Mouse (Mus musculus): Measurements from ENCODE around the gene Rd3. TPM values are rescaled to one million over a fixed set of nuclear protein-coding genes. Genes with fewer than 3 reads are reported as not detected.

Rd3 gene
- polyA plus RNA-seq, 1 experiment from 2014 or later, result 0.27 TPM

DNA sequence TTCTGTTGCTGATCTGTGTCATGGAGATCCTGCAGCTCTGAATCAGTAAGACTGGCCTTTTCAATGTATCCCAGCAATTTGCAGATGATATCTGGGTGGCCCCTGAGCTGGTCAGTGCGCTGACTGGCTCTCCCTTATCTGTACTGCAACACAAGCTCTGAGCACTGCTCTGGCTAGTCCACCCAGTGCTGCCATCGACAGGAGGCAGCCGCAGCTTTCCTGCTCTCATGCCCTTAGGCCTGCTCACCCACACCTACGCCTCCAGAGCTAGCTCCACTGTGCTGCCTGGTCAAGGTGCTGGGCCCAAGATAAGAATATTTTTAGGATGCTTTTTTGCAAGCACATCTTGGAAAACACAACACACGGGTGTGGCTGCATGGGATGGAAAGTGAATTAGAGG is 17.3 kb downstream of the Rd3 start:
- Histone ChIP-seq H3K9me3 (ENCODE audit: control insufficient read depth, low read length) (peaks cover 3% of the 10 kb centered on the region), H3K4me2 (replicated peaks; ENCODE audit: low read depth, low read length) (no peak overlapping the region), H3K27me3 (ENCODE audit: control insufficient read depth, insufficient read depth, low read length) (no peaks in the 10 kb centered on the region), H3K27ac (ENCODE audit: low read depth, low read length) (no peak overlapping the region), H3K9ac (ENCODE audit: low read depth, low read length) (no peak overlapping the region), H3K36me3 (ENCODE audit: control insufficient read depth, insufficient read depth, low read length) (peaks cover 10% of the 10 kb centered on the region), H3K4me1 (ENCODE audit: control insufficient read depth, insufficient read depth, low read length) (peaks cover 6% of the 10 kb centered on the region; the same call in 1 of the 2 replicates), H3K4me3 (ENCODE audit: low read length) (no peak overlapping the region)
- WGBS, result 81% methylated on average over 5 of the region's 5 CpGs
- ATAC-seq (ENCODE audit: low FRiP score, low TSS enrichment), result no peak

DNA sequence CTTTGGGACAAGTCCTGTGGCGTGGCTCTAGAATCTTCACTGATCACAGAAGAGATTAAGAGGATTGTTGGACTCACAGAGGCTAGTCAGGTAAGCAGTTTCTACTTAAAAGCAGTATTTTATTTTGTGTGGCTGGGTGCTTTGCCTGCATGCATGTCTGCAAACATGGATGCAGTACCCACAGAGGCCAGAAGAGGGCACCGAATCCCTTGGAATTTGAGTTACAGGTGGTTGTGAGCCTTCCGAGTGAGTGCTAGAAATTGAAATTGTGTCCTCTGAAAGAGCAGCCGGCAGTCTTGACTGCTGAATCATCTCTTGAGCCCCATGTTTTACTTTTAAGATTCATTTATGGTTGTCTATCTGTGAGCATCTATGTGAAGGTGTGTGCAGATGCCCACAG is 18.3 kb downstream of the Rd3 start:
- Histone ChIP-seq H3K4me1 (ENCODE audit: control insufficient read depth, insufficient read depth, low read length) (peaks cover 6% of the 10 kb centered on the region; the same call in 1 of the 2 replicates), H3K9ac (ENCODE audit: low read depth, low read length) (no peak overlapping the region), H3K4me2 (replicated peaks; ENCODE audit: low read depth, low read length) (no peak overlapping the region), H3K9me3 (ENCODE audit: control insufficient read depth, low read length) (peaks cover 3% of the 10 kb centered on the region), H3K27me3 (ENCODE audit: control insufficient read depth, insufficient read depth, low read length) (no peaks in the 10 kb centered on the region), H3K27ac (ENCODE audit: low read depth, low read length) (no peak overlapping the region), H3K36me3 (ENCODE audit: control insufficient read depth, insufficient read depth, low read length) (peaks cover 13% of the 10 kb centered on the region), H3K4me3 (ENCODE audit: low read length) (no peak overlapping the region)
- 69% methylated on average over 4 of the region's 4 CpGs for WGBS
- no peak for ATAC-seq (ENCODE audit: low FRiP score, low TSS enrichment)

DNA sequence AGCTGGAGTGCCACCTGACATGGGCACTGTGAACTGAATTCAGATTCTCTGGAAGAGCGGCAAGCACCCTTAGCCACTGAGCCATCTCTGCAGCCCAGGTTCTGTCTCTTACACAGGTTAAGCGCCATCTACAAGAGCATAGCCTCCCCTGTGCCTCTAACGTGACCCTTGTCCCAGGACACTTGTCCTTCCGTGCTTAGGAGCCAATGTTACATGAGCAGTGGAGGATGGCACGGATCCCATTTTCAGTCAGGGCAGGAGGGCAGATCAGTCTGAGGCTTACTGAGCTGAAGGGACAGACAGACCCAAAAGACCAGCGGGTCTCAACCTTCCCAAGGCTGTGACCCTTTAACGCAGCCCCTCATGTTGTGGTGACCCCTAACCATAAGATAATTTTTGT is 18.7 kb downstream of the Rd3 start:
- H3K36me3 ChIP-seq (ENCODE audit: control insufficient read depth, insufficient read depth, low read length), result peaks cover 17% of the 10 kb centered on the region
- no peak overlapping the region for H3K9ac ChIP-seq (ENCODE audit: low read depth, low read length)
- no peak overlapping the region for H3K4me2 ChIP-seq (replicated peaks; ENCODE audit: low read depth, low read length)
- H3K9me3 ChIP-seq (ENCODE audit: control insufficient read depth, low read length), result peaks cover 3% of the 10 kb centered on the region
- WGBS, result 88% methylated on average over 7 of the region's 7 CpGs
- peaks cover 6% of the 10 kb centered on the region; the same call in 1 of the 2 replicates for H3K4me1 ChIP-seq (ENCODE audit: control insufficient read depth, insufficient read depth, low read length)
- H3K4me3 ChIP-seq (ENCODE audit: low read length), result no peak overlapping the region
- no peak for ATAC-seq (ENCODE audit: low FRiP score, low TSS enrichment)
- H3K27ac ChIP-seq (ENCODE audit: low read depth, low read length), result no peak overlapping the region
- no peaks in the 10 kb centered on the region for H3K27me3 ChIP-seq (ENCODE audit: control insufficient read depth, insufficient read depth, low read length)

DNA sequence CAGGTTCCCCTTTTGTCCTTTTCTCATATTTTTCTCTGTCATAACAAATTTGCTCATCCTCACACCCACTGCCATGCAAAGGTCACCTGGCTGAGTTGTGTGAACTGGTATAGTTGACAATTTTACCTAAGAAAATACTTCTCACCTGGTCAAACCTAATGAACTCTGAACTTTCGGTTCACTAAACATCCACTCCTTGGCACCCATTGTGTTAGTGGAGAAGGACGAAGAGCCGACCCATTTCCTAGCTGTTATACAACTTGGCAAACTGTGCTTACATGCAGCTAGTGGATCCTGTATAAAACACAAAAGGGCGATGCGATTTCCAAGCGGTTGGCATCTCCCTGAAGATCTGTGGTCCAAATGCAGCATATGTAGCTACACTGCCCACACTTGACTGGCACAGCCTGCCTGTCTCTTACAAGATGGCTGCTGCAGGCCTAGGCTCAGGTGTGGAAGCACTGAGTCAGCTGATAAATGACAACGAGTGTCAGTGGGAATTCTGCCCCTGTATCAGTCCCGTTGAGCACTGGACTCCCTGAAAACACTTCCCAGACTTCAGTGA is 19.5 kb downstream of the Rd3 start:
- H3K27ac ChIP-seq (ENCODE audit: low read depth, low read length), result no peak overlapping the region
- H3K9me3 ChIP-seq (ENCODE audit: control insufficient read depth, low read length), result peaks cover 3% of the 10 kb centered on the region
- H3K36me3 ChIP-seq (ENCODE audit: control insufficient read depth, insufficient read depth, low read length), result peaks cover 19% of the 10 kb centered on the region
- 89% methylated on average over 8 of the region's 8 CpGs for WGBS
- H3K27me3 ChIP-seq (ENCODE audit: control insufficient read depth, insufficient read depth, low read length), result no peaks in the 10 kb centered on the region
- no peak overlapping the region for H3K4me3 ChIP-seq (ENCODE audit: low read length)
- H3K9ac ChIP-seq (ENCODE audit: low read depth, low read length), result no peak overlapping the region
- H3K4me2 ChIP-seq (replicated peaks; ENCODE audit: low read depth, low read length), result no peak overlapping the region
- H3K4me1 ChIP-seq (ENCODE audit: control insufficient read depth, insufficient read depth, low read length), result peaks cover 6% of the 10 kb centered on the region; the same call in 1 of the 2 replicates
- ATAC-seq (ENCODE audit: low FRiP score, low TSS enrichment), result no peak

DNA sequence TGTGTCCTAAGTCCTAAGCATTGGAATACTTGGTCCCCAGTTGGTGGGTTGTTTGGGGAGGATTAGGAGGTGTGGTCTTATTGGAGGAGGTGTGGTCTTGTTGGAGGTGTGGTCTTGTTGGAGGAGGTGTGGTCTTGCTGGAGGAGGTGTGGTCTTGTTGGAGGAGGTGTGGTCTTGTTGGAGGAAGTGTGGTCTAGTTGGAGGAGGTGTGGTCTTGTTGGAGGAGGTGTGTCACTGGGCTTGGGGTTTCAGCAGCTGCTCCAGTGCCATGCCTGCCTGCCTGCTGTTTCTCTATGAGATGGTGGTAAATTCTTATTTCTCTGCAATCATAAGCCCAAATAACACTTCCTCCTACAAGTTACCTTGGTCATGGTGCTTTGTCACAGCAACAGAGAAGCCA is 21.9 kb downstream of the Rd3 start:
- H3K4me2 ChIP-seq (replicated peaks; ENCODE audit: low read depth, low read length), result no peak overlapping the region
- H3K4me1 ChIP-seq (ENCODE audit: control insufficient read depth, insufficient read depth, low read length), result no peaks in the 10 kb centered on the region
- peaks cover 19% of the 10 kb centered on the region for H3K36me3 ChIP-seq (ENCODE audit: control insufficient read depth, insufficient read depth, low read length)
- H3K9ac ChIP-seq (ENCODE audit: low read depth, low read length), result no peak overlapping the region
- no peak overlapping the region for H3K4me3 ChIP-seq (ENCODE audit: low read length)
- no peak for ATAC-seq (ENCODE audit: low FRiP score, low TSS enrichment)
- no peaks in the 10 kb centered on the region for H3K27me3 ChIP-seq (ENCODE audit: control insufficient read depth, insufficient read depth, low read length)
- no peak overlapping the region for H3K27ac ChIP-seq (ENCODE audit: low read depth, low read length)
- H3K9me3 ChIP-seq (ENCODE audit: control insufficient read depth, low read length), result peaks cover 3% of the 10 kb centered on the region

Small RNA genes lying within 50 kb of the gene (microRNA-seq; reads per million reads assigned to microRNA genes)
- not detected for gene Mir3473c

Other genes with a start within 250 kb of the Rd3 start
- 26.3 and 45.5 TPM in 2 replicates for gene Nek2, start 155.9 kb upstream of the Rd3 start, polyA plus RNA-seq (2014; fragmentation: Nextera tagmentation; extraction: Ambion mirVana)
- gene Slc30a1, start 70.6 kb upstream of the Rd3 start, polyA plus RNA-seq (2014; fragmentation: Nextera tagmentation; extraction: Ambion mirVana), result 2.0 and 2.4 TPM in 2 replicates
- 14.7 and 15.5 TPM in 2 replicates for gene Traf5, start 115.2 kb downstream of the Rd3 start, polyA plus RNA-seq (2014; fragmentation: Nextera tagmentation; extraction: Ambion mirVana)
- gene Rcor3, start 160.7 kb downstream of the Rd3 start, polyA plus RNA-seq (2014; fragmentation: Nextera tagmentation; extraction: Ambion mirVana), result 23.3 and 25.1 TPM in 2 replicates
- gene Kcnh1, start 213.4 kb downstream of the Rd3 start, polyA plus RNA-seq (2014; fragmentation: Nextera tagmentation; extraction: Ambion mirVana), result 0.36 and 0.70 TPM in 2 replicates

All from kidney, embryonic 14.5 days (tissue).